Mouse (Mus musculus): Measurements from ENCODE around the gene Serpinb8.

- TF ChIP-seq POLR2A (IDR thresholded peaks at IDR 0.05; ENCODE audit: low read depth, low read length) (no peak), CTCF (IDR thresholded peaks at IDR 0.05; ENCODE audit: extremely low read depth, insufficient read length, insufficient replicate concordance, low read depth, low read length) (no peak)
Measured at GRCm38 (mm10) chr1:107588206-107588605, 1.6 kb upstream of the Serpinb8 start.

All from small intestine, adult 2 months (tissue).